Mouse (Mus musculus) liver, embryonic 14.5 days (tissue): ENCODE measurements around the gene Armc2. TPM values are rescaled to one million over a fixed set of nuclear protein-coding genes. Genes with fewer than 3 reads are reported as not detected.

ENCODE experiments used
- ATAC-seq: fragments of 200-750 bp; cut with Nextera tagmentation; 2 replicates; pipeline ENCODE4 v1.8.0; 2017; ENCODE audit warnings: moderate number of reproducible peaks, mild to moderate bottlenecking, moderate library complexity; ENCODE audit not compliant: insufficient read depth
- DNase-seq, 3 experiments: peaks; one replicate each; pipeline ENCODE4 v3.0.0-alpha.2; 2012 to 2013; ENCODE audit warnings: low read depth in 3 of 3, low spot score in 3 of 3
- H3K27ac ChIP-seq: fragments of 300-500 bp; sonication (generic); 2 replicates; pipeline ENCODE4 v1.5.1; 2014; ENCODE audit warnings: moderate library complexity, mild to moderate bottlenecking, control low read depth, inconsistent platforms
- H3K27me3 ChIP-seq: fragments of 300-500 bp; sonication (generic); 2 replicates; pipeline ENCODE4 v1.6.1; 2014; ENCODE audit warnings: mild to moderate bottlenecking, low read length, moderate library complexity; ENCODE audit not compliant: control insufficient read depth, insufficient read depth
- H3K36me3 ChIP-seq: fragments of 300-500 bp; sonication (generic); replicated peaks from 2 replicates; pipeline ENCODE4 v1.6.1; 2014; ENCODE audit warnings: low read depth; ENCODE audit not compliant: control insufficient read depth, insufficient read depth
- H3K4me1 ChIP-seq, 2 experiments: fragments of 200-500 bp in 1 of 2; fragments of 300-500 bp in 1 of 2; sonication (generic) in 1 of 2; replicated peaks; 2 replicates each; pipeline ENCODE4 v1.6.1; 2012 to 2014; ENCODE audit warnings: antibody characterized with exemption in 1 of 2, inconsistent platforms in 1 of 2, low read length in 1 of 2; ENCODE audit not compliant: control insufficient read depth in 2 of 2, insufficient read depth in 2 of 2
- H3K4me2 ChIP-seq: fragments of 300-500 bp; sonication (generic); 2 replicates; pipeline ENCODE4 v1.6.1; 2014; ENCODE audit warnings: low read depth, mild to moderate bottlenecking, control low read depth, moderate library complexity
- H3K4me3 ChIP-seq, 2 experiments: fragments of 200-500 bp in 1 of 2; fragments of 300-500 bp in 1 of 2; sonication (generic) in 1 of 2; 2 replicates each; pipeline ENCODE4 v1.5.1; 2012 to 2014; ENCODE audit warnings: low read depth in 2 of 2, low read length in 2 of 2, mild to moderate bottlenecking in 2 of 2, control low read depth in 1 of 2, inconsistent platforms in 1 of 2, moderate library complexity in 1 of 2; ENCODE audit not compliant: insufficient read depth in 1 of 2
- H3K9ac ChIP-seq: fragments of 300-500 bp; sonication (generic); replicated peaks from 2 replicates; pipeline ENCODE4 v1.6.1; 2014; ENCODE audit warnings: mild to moderate bottlenecking, control low read depth, moderate library complexity
- H3K9me3 ChIP-seq: fragments of 300-500 bp; sonication (generic); 2 replicates; pipeline ENCODE4 v1.6.1; 2016; ENCODE audit warnings: low read length, mixed read lengths; ENCODE audit not compliant: control insufficient read depth
- CTCF ChIP-seq: IDR thresholded peaks from 2 replicates; pipeline ENCODE4 v1.5.1; 2016; ENCODE audit warnings: antibody characterized with exemption, low read depth, control low read depth
- EP300 ChIP-seq: IDR thresholded peaks from 2 replicates; pipeline ENCODE4 v1.6.1; 2016; ENCODE audit warnings: antibody characterized with exemption, low read depth
- WGBS: fragments of 180-500 bp; shearing (Covaris S2); extraction: QIAGEN DNeasy Blood & Tissue Kit; methylation state at CpG from one replicate; pipeline ENCODE4 v1.1.7; 2014; ENCODE audit not compliant: insufficient replicate concordance; 5-methylcytosine and 5-hydroxymethylcytosine counted together
- polyA plus RNA-seq, 2 experiments: library from polyadenylated mRNA; depleted of rRNA in 1 of 2; stranded (reverse) in 1 of 2; unstranded in 1 of 2; fragments of >200 nt; fragmentation: Nextera tagmentation in 1 of 2; extraction: Ambion mirVana in 1 of 2; gene quantifications; 2 replicates each; pipeline versions ENCODE4 v1.2.1 to v1.2.3; 2012 to 2014

Armc2 gene
- polyA plus RNA-seq, 2 experiments: 0.10 TPM; not detected in 1

DNA sequence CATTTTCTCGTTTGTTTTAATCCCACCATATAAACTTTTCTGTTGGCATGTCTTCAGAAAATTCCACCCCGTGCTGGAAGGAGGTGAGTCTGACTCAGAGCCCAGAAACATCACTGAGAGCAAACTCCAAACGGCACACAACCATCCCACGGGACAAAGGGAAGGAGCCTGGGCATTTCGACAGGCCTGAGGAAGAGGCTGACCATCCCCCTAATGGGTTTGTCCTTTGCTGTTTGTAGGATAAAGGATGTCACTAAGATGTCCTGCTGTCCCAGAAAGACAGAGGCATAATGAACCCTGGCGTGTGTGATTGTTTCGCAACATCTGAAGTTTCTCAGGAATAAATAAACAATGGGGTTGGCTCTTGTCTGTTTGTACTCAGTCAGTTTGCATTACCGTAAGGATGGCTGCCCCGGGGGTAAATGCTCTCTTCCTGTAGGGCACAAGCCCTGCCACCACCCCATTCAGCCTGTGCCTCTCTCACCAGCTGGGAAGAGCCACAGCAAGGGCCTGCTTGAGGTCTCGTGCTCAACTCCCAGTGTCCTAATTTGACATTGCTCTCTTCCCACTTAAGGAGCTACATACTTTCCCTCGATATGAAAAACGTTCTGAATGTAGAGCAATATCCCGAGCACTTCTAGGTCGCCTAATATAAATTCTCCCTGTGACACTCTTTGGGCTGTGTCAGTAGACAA, 26.7 kb downstream of the Armc2 start:
- TF ChIP-seq EP300: no peak
- TF ChIP-seq CTCF: no peak
- no peak overlapping the region for H3K9ac ChIP-seq
- H3K9me3 ChIP-seq: no peaks in the 10 kb centered on the region
- 48% methylated on average over 14 of the region's 14 CpGs for WGBS
- 0 out of 4 replicates have a peak, but pooled peaks cover 0 to 2% of the 10 kb centered on the region in 2 experiments for H3K4me1 ChIP-seq
- H3K27me3 ChIP-seq: no peaks in the 10 kb centered on the region
- no peak overlapping the region for H3K27ac ChIP-seq
- DNase-seq: no peak
- H3K4me2 ChIP-seq: no peak overlapping the region
- no peaks in the 10 kb centered on the region for H3K36me3 ChIP-seq
- no peak overlapping the region for H3K4me3 ChIP-seq
- ATAC-seq: no peak

GRCm38 (mm10) chr10:41990896-41991295, 27.3 kb downstream of the Armc2 start:
- H3K27me3 ChIP-seq: no peaks in the 10 kb centered on the region
- no peak overlapping the region for H3K9ac ChIP-seq
- H3K4me3 ChIP-seq: no peak overlapping the region
- ATAC-seq (no peak), DNase-seq (no peak)
- no peaks in the 10 kb centered on the region for H3K9me3 ChIP-seq
- no peak overlapping the region for H3K4me2 ChIP-seq
- no peak for TF ChIP-seq CTCF
- no peak for TF ChIP-seq EP300
- H3K27ac ChIP-seq: no peak overlapping the region
- no peaks in the 10 kb centered on the region for H3K36me3 ChIP-seq
- 0 out of 4 replicates have a peak, but pooled peaks cover 0 to 2% of the 10 kb centered on the region in 2 experiments for H3K4me1 ChIP-seq
- WGBS: 46% methylated on average over 13 of the region's 13 CpGs

GRCm38 (mm10) chr10:41988930-41989329, 29.3 kb downstream of the Armc2 start:
- Histone ChIP-seq H3K27me3 (no peaks in the 10 kb centered on the region), H3K9me3 (no peaks in the 10 kb centered on the region), H3K9ac (no peak overlapping the region), H3K4me2 (no peak overlapping the region), H3K27ac (no peak overlapping the region), H3K4me1 (0 out of 4 replicates have a peak, but pooled peaks cover 0 to 2% of the 10 kb centered on the region in 2 experiments), H3K4me3 (no peak overlapping the region), H3K36me3 (no peaks in the 10 kb centered on the region)
- DNase-seq (no peak), ATAC-seq (no peak)
- TF ChIP-seq CTCF (no peak), EP300 (no peak)
- WGBS: 55% methylated on average over 3 of the region's 3 CpGs

DNA sequence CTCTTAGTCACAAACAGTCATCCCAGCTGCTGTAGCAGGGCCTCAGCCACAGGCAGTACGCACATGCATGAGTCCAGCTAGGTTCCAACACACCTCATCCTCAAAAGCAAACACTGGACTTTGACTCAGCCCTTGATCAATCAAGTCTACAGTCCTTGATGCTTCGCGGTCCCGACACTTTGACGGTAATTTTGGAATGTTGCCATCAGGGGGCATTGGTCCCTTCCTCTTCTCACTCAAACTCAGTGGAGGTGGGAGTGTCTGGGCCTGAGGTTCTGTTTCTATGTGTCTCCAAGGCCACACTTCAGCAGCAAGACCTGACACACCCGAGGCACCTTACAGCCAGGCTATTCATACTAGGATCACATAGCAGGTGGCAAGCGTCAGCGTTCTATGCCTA, 32.1 kb downstream of the Armc2 start:
- H3K9me3 ChIP-seq: no peaks in the 10 kb centered on the region
- H3K4me2 ChIP-seq: no peak overlapping the region
- TF ChIP-seq CTCF (no peak), EP300 (no peak)
- ATAC-seq (no peak), DNase-seq (no peak)
- H3K27me3 ChIP-seq: no peaks in the 10 kb centered on the region
- WGBS: 70% methylated on average over 8 of the region's 8 CpGs
- H3K9ac ChIP-seq: no peak overlapping the region
- no peak overlapping the region for H3K27ac ChIP-seq
- no peaks in the 10 kb centered on the region for H3K4me1 ChIP-seq
- no peaks in the 10 kb centered on the region for H3K36me3 ChIP-seq
- H3K4me3 ChIP-seq: no peak overlapping the region

DNA sequence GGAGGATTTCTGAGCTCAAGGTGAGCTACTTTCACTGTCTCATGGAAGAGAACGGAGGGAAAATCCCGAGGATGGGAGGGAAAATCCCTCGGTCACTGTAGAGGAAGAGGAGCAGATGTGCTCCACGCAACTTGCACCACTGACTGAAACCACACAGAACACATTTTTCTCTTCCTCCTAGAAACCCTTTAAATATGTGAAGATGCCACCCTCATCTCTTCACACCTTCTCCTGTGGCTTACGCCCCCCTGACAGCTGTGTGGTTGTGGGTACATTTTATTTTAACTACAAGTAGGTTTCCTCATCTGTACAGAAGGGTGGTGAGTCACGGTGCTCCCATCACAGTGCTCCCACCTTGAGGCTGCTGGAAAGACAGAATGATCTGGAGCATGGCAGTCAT, 34.0 kb downstream of the Armc2 start:
- no peak overlapping the region for H3K4me3 ChIP-seq
- no peaks in the 10 kb centered on the region for H3K27me3 ChIP-seq
- H3K36me3 ChIP-seq: no peaks in the 10 kb centered on the region
- no peak for ATAC-seq
- H3K9ac ChIP-seq: no peak overlapping the region
- H3K4me1 ChIP-seq: no peaks in the 10 kb centered on the region
- H3K4me2 ChIP-seq: no peak overlapping the region
- no peak overlapping the region for H3K27ac ChIP-seq
- WGBS: 69% methylated on average over 6 of the region's 6 CpGs
- TF ChIP-seq EP300 (no peak), CTCF (no peak)
- DNase-seq: no peak
- no peaks in the 10 kb centered on the region for H3K9me3 ChIP-seq
